Mouse (Mus musculus) gastrocnemius, adult 2 months (tissue): ENCODE data around the gene Serpinb6b. TPM values are rescaled to one million over a fixed set of nuclear protein-coding genes. Genes with fewer than 3 reads are reported as not detected.
A peak's percentile ranks its signal among the peaks of the same experiment; 100 is the strongest.

Experiments
- DNase-seq: peaks from one replicate; pipeline ENCODE4 v3.0.0; 2022
- H3K27ac ChIP-seq: fragments of 200-600 bp; 2 replicates; pipeline ENCODE4 v1.8.1; 2022; ENCODE audit warnings: mild to moderate bottlenecking
- H3K4me3 ChIP-seq: fragments of 200-600 bp; 2 replicates; pipeline ENCODE4 v1.8.1; 2022; ENCODE audit warnings: mild to moderate bottlenecking, moderate library complexity
- CTCF ChIP-seq: fragments of 200-600 bp; IDR thresholded peaks from 2 replicates; pipeline ENCODE4 v1.8.1; 2022; ENCODE audit warnings: antibody characterized with exemption, mild to moderate bottlenecking, moderate library complexity
- intact Hi-C: fragments of 180-260 bp; cut with DNase I; formaldehyde crosslinking; loops from one replicate; pipeline ENCODE4 v1.15.1; 2025
- total RNA-seq, 2 experiments: library from RNA; stranded (reverse); gene quantifications; 2 replicates each; pipeline ENCODE4 v1.2.3; 2021

Serpinb6b gene
- total RNA-seq, 2 experiments from 2014 or later = 1.4 to 1.6 TPM

DNA sequence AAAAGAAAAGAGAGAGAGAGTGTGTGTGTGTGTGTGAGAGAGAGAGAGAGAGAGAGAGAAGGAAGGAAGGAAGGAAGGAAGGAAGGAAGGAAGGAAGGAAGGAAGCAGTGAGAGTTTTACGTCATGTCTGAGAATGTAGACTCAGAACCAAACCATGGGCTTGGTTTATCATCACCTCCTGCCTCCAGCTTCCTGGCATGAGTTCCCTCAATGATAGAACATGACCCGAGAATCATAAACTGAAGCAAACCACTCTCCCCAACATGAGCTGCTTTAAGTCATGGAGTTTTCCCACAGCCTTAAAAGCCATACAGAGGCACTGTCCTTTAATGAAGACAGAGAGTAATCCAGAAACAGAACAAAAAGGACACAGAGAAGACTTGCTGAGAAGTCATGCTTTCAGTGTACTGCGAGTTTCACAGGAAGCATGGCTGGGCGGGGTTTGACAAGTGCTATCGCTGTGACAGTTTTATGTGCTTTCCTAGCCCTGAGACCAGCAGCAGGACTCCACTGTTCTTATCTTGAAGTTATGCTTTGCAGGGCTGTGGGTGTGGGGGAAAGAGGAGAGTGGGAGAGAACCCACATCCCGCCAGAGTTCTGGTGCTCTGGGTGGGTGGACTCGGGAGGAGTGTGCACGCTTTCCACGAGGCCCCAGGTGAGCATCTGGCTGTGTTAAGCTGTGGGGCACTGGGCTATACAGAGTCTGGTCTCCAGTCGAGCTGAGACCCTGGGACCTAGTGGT lies 28.3 kb downstream of the Serpinb6b start:
- Histone ChIP-seq H3K4me3 (no peak overlapping the region), H3K27ac (no peak overlapping the region)
- no peak for DNase-seq
- TF ChIP-seq CTCF = no peak
- intact Hi-C loops = no loop called here

DNA sequence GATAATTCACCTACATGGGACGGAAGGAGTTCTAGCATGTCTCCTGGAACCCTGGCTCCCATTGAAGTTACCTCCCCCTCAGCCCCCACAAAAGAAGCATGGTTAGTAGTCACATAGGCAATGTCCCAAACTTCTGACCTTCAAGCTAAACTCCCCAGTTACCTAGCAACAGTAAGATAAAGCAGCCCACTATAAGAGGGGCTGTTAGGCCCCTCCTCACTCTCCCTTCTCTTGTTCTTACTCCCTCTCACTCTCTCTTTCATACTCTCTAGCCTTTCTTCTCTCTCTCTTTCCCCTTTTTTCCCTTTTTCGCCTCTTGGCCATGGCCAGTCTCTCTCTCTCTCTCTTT lies 28.9 kb downstream of the Serpinb6b start:
- no peak overlapping the region for H3K27ac ChIP-seq
- intact Hi-C loops = no loop called here
- DNase-seq = no peak
- no peak overlapping the region for H3K4me3 ChIP-seq
- no peak for TF ChIP-seq CTCF

- H3K27ac ChIP-seq = no peak overlapping the region
- intact Hi-C loops = no loop called here
- DNase-seq = no peak
- no peak for TF ChIP-seq CTCF
- no peak overlapping the region for H3K4me3 ChIP-seq
Observed at GRCm38 (mm10) chr13:32995051-32995450, 30.0 kb downstream of the Serpinb6b start.

DNA sequence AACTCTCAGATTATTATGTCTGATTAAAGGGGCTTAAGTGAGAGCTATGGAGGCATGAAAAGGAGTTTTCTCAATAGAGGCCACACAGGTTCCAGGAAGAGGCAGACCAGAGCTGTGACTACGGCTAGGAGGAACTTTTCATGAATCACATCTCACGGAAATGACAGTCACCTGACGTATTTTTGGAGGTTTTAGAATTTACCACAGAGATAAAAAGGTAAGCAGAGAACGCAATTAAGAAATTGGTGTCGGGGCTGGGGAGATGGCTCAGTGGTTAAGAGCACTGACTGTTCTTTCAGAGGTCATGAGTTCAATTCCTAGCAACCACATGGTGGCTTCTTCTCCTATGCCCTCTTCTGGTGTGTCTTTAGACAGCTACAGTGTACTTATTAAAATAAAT lies 36.3 kb downstream of the Serpinb6b start:
- Histone ChIP-seq H3K27ac (no peak overlapping the region), H3K4me3 (no peak overlapping the region)
- TF ChIP-seq CTCF = no peak
- intact Hi-C loops = loop anchor here (5.0 kb wide), 2 partner anchors 76 to 99 kb away; partner anchors contain the start of gene Serpinb1b
- no peak for DNase-seq

- DNase-seq = no peak
- intact Hi-C loops = loop anchor here (5.0 kb wide), 2 partner anchors 74 to 101 kb away; partner anchors contain the start of gene Serpinb1b
- Histone ChIP-seq H3K27ac (peak within 1 kb of the TSS; percentile 89), H3K4me3 (peak within 1 kb of the TSS; percentile 75)
- TF ChIP-seq CTCF = no peak
Observed at GRCm38 (mm10) chr13:33002950-33003349, 37.9 kb downstream of the Serpinb6b start, which contains the start of gene Serpinb9. Gene Serpinb9, plus strand, starts transcription at chr13:33003250.

GRCm38 (mm10) chr13:33003523-33004413 lies 38.8 kb downstream of the Serpinb6b start:
- intact Hi-C loops = loop anchor here (5.0 kb wide), 2 partner anchors 74 to 101 kb away; partner anchors contain the start of gene Serpinb1b
- no peak for DNase-seq

GRCm38 (mm10) chr13:33004414-33005105 lies 39.6 kb downstream of the Serpinb6b start:
- DNase-seq = peak; percentile 89
- peak; percentile 81 for TF ChIP-seq CTCF
- intact Hi-C loops = loop anchor here (5.0 kb wide), 2 partner anchors 73 to 102 kb away; partner anchors contain the start of gene Serpinb1b
- Histone ChIP-seq H3K4me3 (peak overlapping the region; percentile 75), H3K27ac (peak overlapping the region; percentile 89)

More at GRCm38 (mm10) chr13:33003523-33004413, 38.8 kb downstream of the Serpinb6b start:
- peak overlapping the region; percentile 89 for H3K27ac ChIP-seq
- H3K4me3 ChIP-seq = peak overlapping the region; percentile 75
- no peak for TF ChIP-seq CTCF

DNA sequence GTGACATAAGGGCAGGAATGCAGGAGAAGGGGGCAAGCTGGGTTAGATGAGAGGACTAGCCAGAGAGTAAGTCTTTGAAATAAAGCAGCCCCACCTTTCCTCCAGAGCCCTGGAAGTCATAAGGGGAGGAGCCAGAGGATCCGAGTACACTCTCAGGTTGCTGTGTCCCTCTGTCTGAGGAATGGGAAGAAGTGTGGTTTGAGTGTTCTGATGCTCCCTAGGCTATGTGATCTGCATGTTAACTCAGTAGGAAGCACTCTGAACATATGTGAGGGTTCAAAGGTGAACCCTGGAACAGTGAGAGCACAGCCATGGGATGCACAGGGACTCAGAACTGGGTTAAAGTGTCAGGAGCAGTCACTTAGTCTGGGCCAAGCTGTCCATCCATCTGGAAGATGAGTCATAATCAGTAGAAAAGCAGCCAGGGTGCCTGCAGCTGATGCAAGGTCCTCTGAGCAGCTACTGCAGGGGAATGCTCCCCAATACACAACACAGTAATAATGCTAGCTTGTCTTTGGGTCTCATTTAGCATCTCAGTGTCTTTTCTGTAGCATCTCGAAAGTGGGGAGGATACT lies 40.6 kb downstream of the Serpinb6b start:
- intact Hi-C loops = no loop called here
- Histone ChIP-seq H3K27ac (peak overlapping the region; percentile 89), H3K4me3 (peak overlapping the region; percentile 75)
- no peak for DNase-seq
- no peak for TF ChIP-seq CTCF

DNA sequence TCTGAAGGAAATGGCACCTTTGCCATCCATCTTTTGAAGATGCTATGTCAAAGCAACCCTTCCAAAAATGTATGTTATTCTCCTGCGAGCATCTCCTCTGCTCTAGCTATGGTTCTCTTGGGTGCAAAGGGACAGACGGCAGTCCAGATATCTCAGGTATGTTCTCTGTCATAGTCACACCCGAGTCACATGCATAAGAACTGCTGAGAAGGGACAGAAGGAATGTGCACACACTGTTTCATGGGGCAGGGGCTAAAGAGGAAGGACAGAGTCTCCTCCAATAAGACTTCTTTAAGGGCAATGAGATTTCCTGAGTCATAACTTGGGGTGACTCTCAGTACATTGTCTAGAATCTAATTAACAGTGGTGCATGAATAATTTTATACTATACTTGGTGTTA lies 41.5 kb downstream of the Serpinb6b start:
- DNase-seq = no peak
- Histone ChIP-seq H3K27ac (no peak overlapping the region), H3K4me3 (no peak overlapping the region)
- intact Hi-C loops = no loop called here
- TF ChIP-seq CTCF = no peak

DNA sequence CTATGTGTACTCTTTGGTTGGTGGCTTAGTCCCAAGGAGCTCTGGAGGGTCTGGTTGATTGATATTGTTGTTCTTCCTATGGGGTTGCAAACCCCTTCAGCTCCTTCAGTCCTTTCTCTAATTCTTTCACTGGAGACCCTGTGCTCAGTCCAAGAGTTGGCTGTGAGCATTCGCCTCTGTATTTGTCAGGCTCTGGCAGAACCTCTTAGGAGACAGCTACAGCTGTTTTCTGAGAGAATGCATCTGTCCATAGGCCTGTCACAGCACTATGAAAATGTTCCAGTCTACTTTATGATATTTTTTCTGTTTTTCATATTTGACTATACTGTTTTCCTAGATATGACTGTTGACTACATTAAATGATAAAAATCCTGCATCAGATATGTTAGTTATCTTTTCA lies 47.4 kb downstream of the Serpinb6b start:
- DNase-seq = no peak
- TF ChIP-seq CTCF = no peak
- intact Hi-C loops = no loop called here

DNA sequence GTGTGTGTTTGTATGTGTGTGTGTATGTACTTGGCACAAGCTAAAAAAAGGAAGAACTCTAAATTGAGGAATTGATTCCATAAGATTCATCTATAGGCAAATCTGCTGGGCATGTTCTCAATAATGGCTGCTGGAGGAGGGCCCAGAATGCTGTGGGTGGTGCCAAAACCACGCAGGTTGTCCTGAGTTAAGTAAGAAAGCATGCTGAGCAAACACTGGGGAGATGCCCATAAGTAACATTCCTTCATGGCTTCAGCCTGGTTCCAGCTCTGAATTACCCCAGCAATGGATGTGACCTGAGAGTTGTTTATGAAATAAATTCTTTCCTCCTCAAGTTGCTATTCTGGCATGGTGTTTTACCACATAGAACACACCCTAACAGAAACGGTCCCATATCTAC lies 48.3 kb downstream of the Serpinb6b start:
- no peak for DNase-seq
- no peak for TF ChIP-seq CTCF
- Histone ChIP-seq H3K27ac (no peak overlapping the region), H3K4me3 (no peak overlapping the region)
- intact Hi-C loops = no loop called here

More for the DNA sequence above, 47.4 kb downstream of the Serpinb6b start:
- no peak overlapping the region for H3K4me3 ChIP-seq
- H3K27ac ChIP-seq = no peak overlapping the region

GRCm38 (mm10) chr13:33022371-33022770 lies 57.4 kb downstream of the Serpinb6b start:
- Histone ChIP-seq H3K4me3 (no peak overlapping the region), H3K27ac (no peak overlapping the region)
- intact Hi-C loops = no loop called here
- DNase-seq = no peak
- no peak for TF ChIP-seq CTCF
